Mouse (Mus musculus): ENCODE results near the gene Nckap5l.

- TF ChIP-seq EP300 (IDR thresholded peaks at IDR 0.05; ENCODE audit: insufficient read depth, low read depth, low read length): no peak
- no peak for TF ChIP-seq POLR2A (IDR thresholded peaks at IDR 0.05; ENCODE audit: insufficient read depth, low read length)
Observed at GRCm38 (mm10) chr15:99455415-99455814, 2.1 kb downstream of the Nckap5l start.

Data from ES-Bruce4 (cell line).